Mouse (Mus musculus) liver, embryonic 16.5 days (tissue): Measurements from ENCODE around the gene Cip2a. TPM values are rescaled to one million over a fixed set of nuclear protein-coding genes. Genes with fewer than 3 reads are reported as not detected.

ENCODE experiments used
- ATAC-seq: fragments of 200-750 bp; cut with Nextera tagmentation; 2 replicates; pipeline ENCODE4 v1.8.0; 2017; ENCODE audit warnings: low read depth, mild to moderate bottlenecking, moderate number of reproducible peaks, moderate library complexity
- H3K27ac ChIP-seq: fragments of 300-500 bp; sonication (generic); 2 replicates; pipeline ENCODE4 v1.5.1; 2014; ENCODE audit warnings: mild to moderate bottlenecking, low read length
- H3K27me3 ChIP-seq: fragments of 300-500 bp; sonication (generic); 2 replicates; pipeline ENCODE4 v1.6.1; 2014; ENCODE audit warnings: low read depth, low read length, mixed read lengths; ENCODE audit not compliant: control insufficient read depth, insufficient read depth
- H3K36me3 ChIP-seq: fragments of 300-500 bp; sonication (generic); 2 replicates; pipeline ENCODE4 v1.6.1; 2014; ENCODE audit warnings: mild to moderate bottlenecking; ENCODE audit not compliant: control insufficient read depth, insufficient read depth
- H3K4me1 ChIP-seq: fragments of 300-500 bp; sonication (generic); 2 replicates; pipeline ENCODE4 v1.6.1; 2014; ENCODE audit warnings: low read depth, low read length, mixed read lengths; ENCODE audit not compliant: control insufficient read depth
- H3K4me2 ChIP-seq: fragments of 300-500 bp; sonication (generic); 2 replicates; pipeline ENCODE4 v1.6.1; 2014; ENCODE audit warnings: low read depth, low read length, mixed read lengths
- H3K4me3 ChIP-seq: fragments of 300-500 bp; sonication (generic); 2 replicates; pipeline ENCODE4 v1.5.1; 2014; ENCODE audit warnings: low read depth, mild to moderate bottlenecking, low read length
- H3K9ac ChIP-seq: fragments of 300-500 bp; sonication (generic); 2 replicates; pipeline ENCODE4 v1.6.1; 2014; ENCODE audit warnings: low read depth, low read length
- H3K9me3 ChIP-seq: fragments of 300-500 bp; sonication (generic); replicated peaks from 2 replicates; pipeline ENCODE4 v1.6.1; 2016; ENCODE audit warnings: low read length; ENCODE audit not compliant: control insufficient read depth
- WGBS: fragments of 180-500 bp; shearing (Covaris S2); extraction: QIAGEN DNeasy Blood & Tissue Kit; methylation state at CpG from one replicate; pipeline ENCODE4 v1.1.7; 2014; ENCODE audit not compliant: insufficient replicate concordance; 5-methylcytosine and 5-hydroxymethylcytosine counted together
- polyA plus RNA-seq: library from polyadenylated mRNA; unstranded; fragments of >200 nt; fragmentation: Nextera tagmentation; extraction: Ambion mirVana; gene quantifications from 2 replicates; pipeline ENCODE4 v1.2.1, GENCODE M21; 2015

The Cip2a gene
- polyA plus RNA-seq, 1 experiment from 2014 or later = 14.2 TPM

DNA sequence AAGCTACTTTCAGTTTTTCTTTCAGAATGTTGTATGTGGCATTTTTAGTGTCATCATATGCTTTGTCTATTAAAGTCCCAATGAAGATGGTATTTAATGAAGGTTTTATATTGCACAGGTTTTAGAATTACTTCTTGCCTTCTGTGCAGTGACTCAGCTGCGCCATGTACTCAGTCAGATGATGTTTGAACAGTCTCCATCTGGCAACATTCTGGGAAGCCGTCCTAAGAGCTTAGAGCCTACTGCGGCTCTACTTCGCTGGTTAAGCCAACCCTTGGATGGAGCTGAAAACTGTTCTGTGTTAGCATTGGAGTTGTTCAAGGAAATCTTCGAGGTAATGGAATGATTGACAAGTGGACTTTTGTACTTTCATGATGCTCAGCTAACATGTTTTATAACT, 10.2 kb downstream of the Cip2a start:
- Histone ChIP-seq H3K27ac (no peak overlapping the region), H3K4me3 (no peak overlapping the region), H3K27me3 (no peaks in the 10 kb centered on the region), H3K9me3 (no peaks in the 10 kb centered on the region), H3K4me2 (no peak overlapping the region), H3K36me3 (peaks cover 35% of the 10 kb centered on the region), H3K4me1 (no peaks in the 10 kb centered on the region), H3K9ac (no peak overlapping the region)
- no peak for ATAC-seq
- WGBS = 85% methylated on average over 5 of the region's 5 CpGs

DNA sequence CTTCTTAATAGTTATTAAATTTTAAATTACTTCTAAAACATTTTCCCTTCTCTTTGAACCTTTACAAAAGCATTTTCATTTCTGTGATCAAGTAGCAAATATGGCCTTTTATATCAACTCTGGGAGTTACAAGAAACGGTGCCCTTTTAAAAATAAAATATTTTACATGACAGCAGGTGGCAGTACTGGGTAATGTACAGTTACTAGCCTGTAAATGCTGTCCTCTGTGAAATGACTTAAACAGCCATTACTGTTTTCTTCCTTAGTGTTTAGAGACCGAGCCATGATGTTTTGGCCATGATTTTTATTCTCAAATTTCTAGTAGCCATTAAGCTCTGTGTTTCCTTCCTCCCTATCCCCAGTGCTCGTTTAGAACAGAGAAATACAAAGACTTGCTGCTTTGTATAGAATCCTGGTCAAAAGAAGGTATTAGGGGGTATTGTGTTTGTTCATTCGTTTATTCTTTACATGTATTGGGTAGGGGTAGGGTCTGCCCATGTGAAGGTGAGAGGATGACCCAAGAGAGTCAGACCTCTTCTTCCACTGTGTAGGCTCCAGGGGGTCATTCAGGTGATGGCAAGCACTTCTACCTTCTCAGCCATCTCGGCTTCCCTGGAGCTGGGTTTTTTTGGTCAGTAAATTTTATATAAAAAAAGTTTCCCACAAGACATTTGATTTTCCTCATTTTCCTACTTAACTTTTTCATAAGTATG, 22.8 kb downstream of the Cip2a start:
- no peak overlapping the region for H3K9ac ChIP-seq
- peaks cover 28% of the 10 kb centered on the region for H3K36me3 ChIP-seq
- no peak for ATAC-seq
- no peaks in the 10 kb centered on the region for H3K27me3 ChIP-seq
- no peaks in the 10 kb centered on the region for H3K9me3 ChIP-seq
- no peak overlapping the region for H3K4me2 ChIP-seq
- H3K4me3 ChIP-seq = no peak overlapping the region
- no peak overlapping the region for H3K27ac ChIP-seq
- 71% methylated on average over 5 of the region's 5 CpGs for WGBS
- no peaks in the 10 kb centered on the region for H3K4me1 ChIP-seq

DNA sequence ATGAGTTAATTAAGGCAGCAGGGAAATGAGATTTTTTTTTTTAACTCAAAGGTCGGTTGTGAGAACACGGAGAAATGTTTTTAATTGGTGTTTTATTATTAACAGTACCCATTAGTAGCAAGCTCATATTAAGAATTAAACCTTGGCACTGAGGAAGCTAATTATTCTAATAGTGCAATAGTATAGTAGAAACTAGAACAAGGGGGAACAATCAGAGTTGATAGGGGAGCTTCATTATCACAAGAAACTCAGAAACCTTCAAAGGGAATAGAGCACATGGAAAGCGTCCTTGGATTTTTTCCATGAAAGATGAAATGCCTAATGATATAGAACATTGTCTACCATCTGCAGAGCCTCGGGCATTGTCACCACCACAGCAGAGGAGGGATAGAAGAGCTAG, 41.9 kb downstream of the Cip2a start:
- H3K4me3 ChIP-seq = no peak overlapping the region
- no peak overlapping the region for H3K9ac ChIP-seq
- ATAC-seq = no peak
- no peaks in the 10 kb centered on the region for H3K27me3 ChIP-seq
- H3K9me3 ChIP-seq = no peaks in the 10 kb centered on the region
- H3K4me1 ChIP-seq = no peaks in the 10 kb centered on the region
- WGBS = 56% methylated on average over 4 of the region's 4 CpGs
- H3K4me2 ChIP-seq = no peak overlapping the region
- H3K36me3 ChIP-seq = no peaks in the 10 kb centered on the region
- no peak overlapping the region for H3K27ac ChIP-seq

DNA sequence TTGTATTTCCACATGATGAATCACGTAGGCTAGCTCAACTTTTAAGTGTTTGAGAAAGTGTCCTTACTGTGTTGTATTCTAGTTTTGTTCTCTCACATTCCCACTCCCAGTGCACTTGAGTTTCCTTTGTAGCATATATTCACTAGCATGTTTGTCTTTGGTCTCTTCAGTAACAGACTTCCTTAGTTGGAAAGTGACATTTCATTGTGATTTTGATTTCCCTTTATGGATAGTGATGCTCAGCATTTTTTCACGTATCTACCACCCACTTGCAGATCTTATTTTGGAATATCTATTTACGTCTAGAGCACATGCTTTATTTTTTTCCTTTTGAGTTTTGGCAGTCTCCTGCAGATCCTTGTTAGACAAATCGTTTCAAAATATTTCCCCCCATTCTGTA, 43.8 kb downstream of the Cip2a start:
- 65% methylated on average over 4 of the region's 4 CpGs for WGBS
- H3K9me3 ChIP-seq = no peaks in the 10 kb centered on the region
- H3K4me3 ChIP-seq = no peak overlapping the region
- H3K27ac ChIP-seq = no peak overlapping the region
- no peaks in the 10 kb centered on the region for H3K27me3 ChIP-seq
- no peak for ATAC-seq
- no peaks in the 10 kb centered on the region for H3K4me1 ChIP-seq
- no peak overlapping the region for H3K4me2 ChIP-seq
- H3K9ac ChIP-seq = no peak overlapping the region
- H3K36me3 ChIP-seq = no peaks in the 10 kb centered on the region

DNA sequence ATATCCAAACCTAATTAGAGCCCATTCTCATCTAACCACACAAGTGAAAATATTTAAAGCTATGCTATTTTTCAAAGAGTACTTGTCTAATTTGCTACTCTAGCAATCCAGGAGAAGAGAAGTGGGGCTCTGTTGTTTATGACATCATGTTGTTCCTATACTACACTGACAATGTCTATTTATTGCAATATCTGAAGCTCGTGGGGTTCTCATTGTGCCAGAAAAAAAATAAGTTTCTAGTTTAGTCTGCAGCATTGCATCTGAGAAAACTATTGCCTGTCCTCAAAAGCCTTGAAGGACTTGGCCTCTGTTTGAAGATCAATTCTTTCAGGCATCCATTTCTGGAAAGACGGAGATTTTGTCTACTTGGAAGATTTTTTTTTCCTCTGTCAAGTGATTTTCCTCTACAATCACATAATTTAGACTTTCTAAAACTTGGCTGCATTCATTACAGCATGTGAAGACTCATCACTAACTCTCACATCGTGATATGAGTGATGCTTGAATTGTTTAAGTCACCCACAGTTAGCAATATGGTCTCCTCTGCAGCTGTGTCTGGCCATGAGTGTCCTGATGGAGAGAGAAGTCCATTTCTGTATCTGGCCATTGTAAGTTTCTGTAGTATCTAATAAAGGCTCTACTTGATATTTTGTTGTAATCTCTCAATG, 46.7 kb downstream of the Cip2a start:
- ATAC-seq = no peak
- 56% methylated on average over 3 of the region's 3 CpGs for WGBS
- H3K9me3 ChIP-seq = no peaks in the 10 kb centered on the region
- H3K4me1 ChIP-seq = no peaks in the 10 kb centered on the region
- H3K27me3 ChIP-seq = no peaks in the 10 kb centered on the region
- no peak overlapping the region for H3K4me3 ChIP-seq
- no peaks in the 10 kb centered on the region for H3K36me3 ChIP-seq
- no peak overlapping the region for H3K27ac ChIP-seq
- no peak overlapping the region for H3K4me2 ChIP-seq
- no peak overlapping the region for H3K9ac ChIP-seq

DNA sequence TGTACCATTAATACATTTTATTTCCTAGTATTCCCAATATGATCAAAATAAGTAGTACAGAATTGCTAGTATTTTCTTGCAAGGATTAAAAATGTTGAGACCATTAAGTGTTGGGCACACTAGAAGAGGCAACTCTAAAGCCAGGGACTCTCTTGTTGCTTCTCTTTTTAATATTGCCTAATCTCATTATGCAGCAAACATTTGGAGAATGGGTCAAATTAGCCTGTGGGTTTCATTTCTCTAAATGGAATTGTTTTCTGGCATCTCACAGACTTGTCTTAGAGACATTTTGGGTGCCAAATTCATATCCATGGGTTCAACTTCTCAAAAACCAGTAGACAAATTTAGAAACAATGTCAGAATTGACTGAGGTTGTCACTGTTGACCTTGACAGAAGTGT, 55.2 kb downstream of the Cip2a start:
- Histone ChIP-seq H3K27ac (no peak overlapping the region), H3K9me3 (no peaks in the 10 kb centered on the region), H3K4me2 (no peak overlapping the region), H3K9ac (no peak overlapping the region), H3K27me3 (no peaks in the 10 kb centered on the region), H3K36me3 (no peaks in the 10 kb centered on the region), H3K4me1 (no peaks in the 10 kb centered on the region), H3K4me3 (no peak overlapping the region)
- ATAC-seq = no peak

DNA sequence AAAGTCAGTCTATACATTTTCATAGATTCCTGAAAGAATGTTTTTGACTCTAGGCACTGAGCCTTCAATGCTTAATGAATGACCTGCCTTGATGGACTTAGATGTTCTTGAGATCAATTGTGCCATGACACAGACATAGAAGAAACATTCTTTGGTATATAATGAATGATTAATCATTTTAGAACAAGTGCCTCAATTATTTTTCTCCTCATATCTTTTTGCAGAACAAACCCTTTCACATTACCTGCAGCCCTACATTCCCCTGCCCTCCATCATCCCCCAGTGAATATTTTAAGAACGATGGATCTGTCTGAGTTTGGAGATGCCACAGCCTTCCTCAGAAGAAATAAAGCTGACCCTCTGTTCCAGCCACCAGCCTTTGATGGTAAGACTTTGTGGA, 63.2 kb downstream of the Cip2a start, which contains the start of gene Myh15:
Gene Myh15, plus strand, starts transcription at position 301 of the 400 bp plus-strand sequence.
- Histone ChIP-seq H3K27ac (no peak within 1 kb of the TSS), H3K36me3 (no peaks in the 10 kb centered on the region), H3K4me3 (no peak within 1 kb of the TSS), H3K27me3 (no peaks in the 10 kb centered on the region), H3K4me1 (no peaks in the 10 kb centered on the region), H3K9me3 (no peaks in the 10 kb centered on the region), H3K9ac (no peak within 1 kb of the TSS), H3K4me2 (no peak within 1 kb of the TSS)
- WGBS = 79% methylated on average over 1 of the region's 1 CpGs
- ATAC-seq = no peak

Other genes with a start within 250 kb of the Cip2a start
- gene Trat1, start 222.2 kb upstream of the Cip2a start, polyA plus RNA-seq = not detected in 2 replicates
- gene Retnlb, start 177.3 kb upstream of the Cip2a start, polyA plus RNA-seq = not detected in 2 replicates
- gene Retnla, start 151.6 kb upstream of the Cip2a start, polyA plus RNA-seq = not detected in 2 replicates
- gene Retnlg, start 121.6 kb upstream of the Cip2a start, polyA plus RNA-seq = 20.3 and 25.2 TPM in 2 replicates
- gene Dzip3, start within 50 bp of the Cip2a start, polyA plus RNA-seq = 3.9 and 4.9 TPM in 2 replicates
- gene Myh15, start 63.3 kb downstream of the Cip2a start, polyA plus RNA-seq = not detected in 2 replicates